Mouse (Mus musculus): ENCODE results near the gene Olfr594.
"Not testable (repeated sequence)": the region's sequence is repeated elsewhere in the genome, so short reads cannot be mapped to it uniquely, and the experiment has no call there.

GRCm38 (mm10) chr7:103252405-103252804 is 35.6 kb downstream of the Olfr594 start, which contains the start of gene Usp17ld:
- TF ChIP-seq NANOG (IDR thresholded peaks at IDR 0.05; ENCODE audit: borderline replicate concordance, low read length); CTCF (conservative IDR thresholded peaks at IDR 0.05; ENCODE audit: low read length): not testable (repeated sequence)

All from E14TG2a.4 (cell line).